Mouse (Mus musculus) intestine, embryonic 15.5 days (tissue): ENCODE measurements around the gene Ppt2. TPM values are rescaled to one million over a fixed set of nuclear protein-coding genes. Genes with fewer than 3 reads are reported as not detected.

ENCODE experiments used
- ATAC-seq: fragments of 200-750 bp; cut with Nextera tagmentation; 2 replicates; pipeline ENCODE4 v1.8.0; 2017; ENCODE audit warnings: moderate TSS enrichment, moderate library complexity
- H3K27ac ChIP-seq: fragments of 300-500 bp; sonication (generic); 2 replicates; pipeline ENCODE4 v1.5.1; 2015; ENCODE audit warnings: mild to moderate bottlenecking, inconsistent platforms
- H3K27me3 ChIP-seq: fragments of 300-500 bp; sonication (generic); replicated peaks from 2 replicates; pipeline ENCODE4 v1.6.1; 2015; ENCODE audit warnings: inconsistent platforms
- H3K36me3 ChIP-seq: fragments of 300-500 bp; sonication (generic); 2 replicates; pipeline ENCODE4 v1.6.1; 2015; ENCODE audit warnings: inconsistent platforms
- H3K4me1 ChIP-seq: fragments of 300-500 bp; sonication (generic); replicated peaks from 2 replicates; pipeline ENCODE4 v1.6.1; 2015; ENCODE audit warnings: inconsistent platforms
- H3K4me2 ChIP-seq: fragments of 300-500 bp; sonication (generic); replicated peaks from 2 replicates; pipeline ENCODE4 v1.6.1; 2015; ENCODE audit warnings: mild to moderate bottlenecking, inconsistent platforms
- H3K4me3 ChIP-seq: fragments of 300-500 bp; sonication (generic); replicated peaks from 2 replicates; pipeline ENCODE4 v1.5.1; 2015; ENCODE audit warnings: inconsistent platforms
- H3K9ac ChIP-seq: fragments of 300-500 bp; sonication (generic); 2 replicates; pipeline ENCODE4 v1.6.1; 2015; ENCODE audit warnings: inconsistent platforms
- H3K9me3 ChIP-seq: fragments of 300-500 bp; sonication (generic); 2 replicates; pipeline ENCODE4 v1.6.1; 2016; ENCODE audit warnings: inconsistent platforms
- WGBS: fragments of 180-500 bp; shearing (Covaris S2); methylation state at CpG from one replicate; pipeline ENCODE4 v1.1.7; 2015; 5-methylcytosine and 5-hydroxymethylcytosine counted together
- polyA plus RNA-seq: library from polyadenylated mRNA; unstranded; fragments of >200 nt; fragmentation: Nextera tagmentation; extraction: Ambion mirVana; gene quantifications from 2 replicates; pipeline ENCODE4 v1.2.1, GENCODE M21; 2015

Ppt2 gene
- polyA plus RNA-seq, 1 experiment from 2014 or later = 27.8 TPM

DNA sequence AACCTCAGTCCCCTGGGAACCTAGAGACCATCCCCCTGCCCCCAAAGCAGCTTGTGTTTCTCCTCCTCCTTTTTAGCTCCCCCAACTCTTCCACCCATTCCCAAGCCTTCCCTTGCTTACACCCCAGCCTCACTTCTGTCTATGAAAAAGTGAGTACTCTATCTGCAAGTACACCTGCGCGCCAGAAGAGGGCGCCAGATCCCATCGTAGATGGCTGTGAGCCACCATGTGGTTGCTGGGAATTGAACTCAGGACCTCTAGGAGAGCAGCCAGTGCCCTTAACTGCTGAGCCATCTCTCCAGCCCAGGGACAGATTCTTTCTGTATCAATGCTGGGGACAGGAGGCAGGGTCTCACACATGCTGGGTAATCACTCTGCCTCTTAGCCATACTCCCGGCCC lies 56.4 kb downstream of the Ppt2 start:
- no peak for ATAC-seq

DNA sequence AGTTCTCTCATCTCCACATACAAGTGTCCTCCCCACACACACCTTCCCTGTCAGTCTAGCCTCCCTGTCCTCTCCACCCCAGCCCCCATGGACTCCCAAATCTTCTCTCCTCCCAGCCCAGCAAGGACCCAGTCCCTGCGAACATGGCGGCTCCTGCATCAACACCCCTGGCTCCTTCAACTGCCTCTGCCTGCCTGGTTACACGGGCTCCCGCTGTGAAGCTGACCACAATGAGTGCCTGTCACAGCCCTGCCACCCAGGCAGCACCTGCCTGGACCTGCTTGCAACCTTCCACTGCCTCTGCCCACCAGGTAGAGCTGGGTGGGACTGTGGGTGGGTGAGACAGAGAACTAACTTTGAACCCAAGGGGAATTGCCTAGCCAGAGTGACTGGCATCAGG lies 58.4 kb downstream of the Ppt2 start:
- H3K36me3 ChIP-seq = no peaks in the 10 kb centered on the region
- WGBS = 65% methylated on average over 4 of the region's 4 CpGs
- H3K4me3 ChIP-seq = no peak overlapping the region
- no peaks in the 10 kb centered on the region for H3K9me3 ChIP-seq
- H3K4me2 ChIP-seq = no peak overlapping the region
- H3K4me1 ChIP-seq = 0 out of 2 replicates have a peak, but pooled peaks cover 3% of the 10 kb centered on the region
- H3K9ac ChIP-seq = no peak overlapping the region
- H3K27ac ChIP-seq = no peak overlapping the region
- no peak for ATAC-seq
- no peaks in the 10 kb centered on the region for H3K27me3 ChIP-seq

More for the DNA sequence above, 56.4 kb downstream of the Ppt2 start:
- Histone ChIP-seq H3K27me3 (no peaks in the 10 kb centered on the region), H3K9me3 (no peaks in the 10 kb centered on the region), H3K36me3 (no peaks in the 10 kb centered on the region), H3K27ac (no peak overlapping the region), H3K9ac (no peak overlapping the region), H3K4me2 (no peak overlapping the region), H3K4me1 (peaks cover 9% of the 10 kb centered on the region; the same call in 1 of the 2 replicates), H3K4me3 (no peak overlapping the region)
- WGBS = 20% methylated on average over 5 of the region's 5 CpGs

DNA sequence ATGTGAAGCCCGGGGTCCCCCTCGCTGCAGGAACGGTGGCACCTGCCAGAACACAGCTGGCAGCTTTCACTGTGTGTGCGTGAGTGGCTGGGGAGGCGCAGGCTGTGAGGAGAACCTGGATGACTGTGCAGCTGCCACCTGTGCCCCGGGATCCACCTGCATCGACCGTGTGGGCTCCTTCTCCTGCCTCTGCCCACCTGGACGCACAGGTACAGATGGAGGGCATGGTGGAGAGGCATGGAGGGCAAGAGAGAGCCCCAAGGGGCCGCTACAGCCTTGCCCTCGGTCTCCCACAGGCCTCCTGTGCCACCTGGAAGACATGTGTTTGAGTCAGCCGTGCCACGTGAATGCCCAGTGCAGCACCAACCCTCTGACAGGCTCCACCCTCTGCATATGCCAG lies 59.9 kb downstream of the Ppt2 start:
- ATAC-seq = no peak
- 79% methylated on average over 13 of the region's 13 CpGs for WGBS
- no peaks in the 10 kb centered on the region for H3K27me3 ChIP-seq

DNA sequence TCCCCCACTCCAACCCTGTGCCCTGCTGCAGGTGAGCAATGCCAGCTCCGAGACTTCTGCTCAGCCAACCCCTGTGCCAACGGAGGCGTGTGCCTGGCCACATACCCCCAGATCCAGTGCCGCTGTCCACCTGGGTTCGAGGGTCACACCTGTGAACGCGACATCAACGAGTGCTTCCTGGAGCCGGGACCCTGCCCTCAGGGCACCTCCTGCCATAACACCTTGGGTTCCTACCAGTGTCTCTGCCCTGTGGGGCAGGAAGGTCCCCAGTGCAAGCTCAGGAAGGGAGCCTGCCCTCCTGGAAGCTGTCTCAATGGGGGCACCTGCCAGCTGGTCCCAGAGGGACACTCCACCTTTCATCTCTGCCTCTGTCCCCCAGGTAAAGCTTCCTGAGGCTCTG lies 61.0 kb downstream of the Ppt2 start:
- no peak overlapping the region for H3K4me3 ChIP-seq
- no peak overlapping the region for H3K4me2 ChIP-seq
- H3K27ac ChIP-seq = no peak overlapping the region
- H3K4me1 ChIP-seq = peaks cover 10% of the 10 kb centered on the region
- no peaks in the 10 kb centered on the region for H3K27me3 ChIP-seq
- 66% methylated on average over 9 of the region's 9 CpGs for WGBS
- no peak overlapping the region for H3K9ac ChIP-seq
- no peaks in the 10 kb centered on the region for H3K36me3 ChIP-seq
- no peak for ATAC-seq
- no peaks in the 10 kb centered on the region for H3K9me3 ChIP-seq

More for the DNA sequence above, 59.9 kb downstream of the Ppt2 start:
- Histone ChIP-seq H3K27ac (no peak overlapping the region), H3K9ac (no peak overlapping the region), H3K4me1 (peaks cover 12% of the 10 kb centered on the region), H3K9me3 (no peaks in the 10 kb centered on the region), H3K36me3 (no peaks in the 10 kb centered on the region), H3K4me2 (no peak overlapping the region), H3K4me3 (no peak overlapping the region)

Other genes starting within 250 kb of the Ppt2 start
- 0.34 and 0.59 TPM in 2 replicates for gene BC051142, start 229.7 kb downstream of the Ppt2 start, polyA plus RNA-seq
- 12.7 and 13.6 TPM in 2 replicates for gene Btnl4, start 151.2 kb downstream of the Ppt2 start, polyA plus RNA-seq
- 13.1 and 15.2 TPM in 2 replicates for gene Btnl6, start 111.2 kb downstream of the Ppt2 start, polyA plus RNA-seq
- gene Notch4, start 64.2 kb downstream of the Ppt2 start, polyA plus RNA-seq = 2.9 and 5.8 TPM in 2 replicates
- 10.1 TPM in 2 replicates for gene Gpsm3, start 38.7 kb downstream of the Ppt2 start, polyA plus RNA-seq
- gene Pbx2, start 37.2 kb downstream of the Ppt2 start, polyA plus RNA-seq = 8.0 and 8.8 TPM in 2 replicates
- 2.7 and 3.0 TPM in 2 replicates for gene Ager, start 30.6 kb downstream of the Ppt2 start, polyA plus RNA-seq
- 165 and 174 TPM in 2 replicates for gene Rnf5, start 24.8 kb downstream of the Ppt2 start, polyA plus RNA-seq
- gene Agpat1, start 24.2 kb downstream of the Ppt2 start, polyA plus RNA-seq = 51.2 and 60.8 TPM in 2 replicates
- 3.0 and 3.4 TPM in 2 replicates for gene Egfl8, start 12.5 kb downstream of the Ppt2 start, polyA plus RNA-seq
- 0.40 and 0.49 TPM in 2 replicates for gene Prrt1, start 1.0 kb upstream of the Ppt2 start, polyA plus RNA-seq
- gene Fkbpl, start 16.3 kb upstream of the Ppt2 start, polyA plus RNA-seq = 12.1 and 13.7 TPM in 2 replicates
- 67.5 and 68.2 TPM in 2 replicates for gene Atf6b, start 18.6 kb upstream of the Ppt2 start, polyA plus RNA-seq
- 1.1 and 1.3 TPM in 2 replicates for gene Tnxb, start 42.0 kb upstream of the Ppt2 start, polyA plus RNA-seq
- gene C4b, start 115.4 kb upstream of the Ppt2 start, polyA plus RNA-seq = 0.33 and 1.4 TPM in 2 replicates
- gene Cyp21a1, start 176.1 kb upstream of the Ppt2 start, polyA plus RNA-seq = 0.38 and 18.1 TPM in 2 replicates
- gene Stk19, start 208.4 kb upstream of the Ppt2 start, polyA plus RNA-seq = 25.1 and 30.3 TPM in 2 replicates
- gene Dxo, start 208.5 kb upstream of the Ppt2 start, polyA plus RNA-seq = 51.8 and 58.6 TPM in 2 replicates
- 39.9 and 42.5 TPM in 2 replicates for gene Skiv2l, start 221.7 kb upstream of the Ppt2 start, polyA plus RNA-seq
- gene Nelfe, start 221.9 kb upstream of the Ppt2 start, polyA plus RNA-seq = 98.4 and 106 TPM in 2 replicates
- gene Cfb, start 234.0 kb upstream of the Ppt2 start, polyA plus RNA-seq = 52.1 and 63.5 TPM in 2 replicates